Mouse (Mus musculus): ENCODE data around the gene Vmn1r137. TPM values are rescaled to one million over a fixed set of nuclear protein-coding genes. Genes with fewer than 3 reads are reported as not detected.

The Vmn1r137 gene
- polyA plus RNA-seq (2014; fragmentation: Illumina TruSeq; extraction: RNeasy Lipid Tissue Mini Kit (QIAGEN cat#74804); ENCODE audit: low read depth, low replicate concordance): not detected

DNA sequence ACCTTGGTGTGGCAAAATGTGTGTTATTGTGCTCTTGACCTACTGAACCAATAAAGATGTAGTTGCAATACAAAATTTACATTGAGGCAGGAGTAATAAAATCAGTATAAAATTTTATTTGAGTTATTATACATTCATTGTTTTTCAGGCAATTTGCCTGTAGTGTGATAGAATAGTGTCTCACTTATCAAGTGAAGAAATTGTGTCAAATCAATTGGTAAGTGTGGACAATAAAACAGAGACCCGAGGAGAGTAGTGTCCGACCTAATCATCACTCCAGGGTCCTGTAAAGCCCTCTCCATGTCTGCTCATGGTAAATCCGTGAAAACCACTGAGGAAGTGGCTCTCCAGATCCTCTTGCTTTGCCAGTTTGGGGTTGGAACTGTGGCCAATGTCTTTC lies at the start of gene Vmn1r137:
Vmn1r137 (plus strand) TSS at position 301 of the 400 bp plus-strand sequence.

DNA sequence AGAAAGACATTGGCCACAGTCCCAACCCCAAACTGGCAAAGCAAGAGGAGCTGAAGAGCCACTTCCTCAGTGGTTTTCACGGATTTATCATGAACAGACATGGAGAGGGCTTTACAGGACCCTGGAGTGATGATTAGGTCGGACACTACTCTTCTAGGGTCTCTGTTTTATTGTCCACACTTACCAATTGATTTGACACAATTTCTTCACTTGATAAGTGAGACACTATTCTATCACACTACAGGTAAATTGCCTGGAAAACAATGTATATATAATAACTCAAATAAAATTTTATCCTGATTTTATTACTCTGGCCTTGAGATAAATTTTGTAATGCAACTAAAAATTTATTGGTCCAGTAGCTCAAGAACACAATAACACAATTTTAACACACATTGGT lies 34.4 kb downstream of the Vmn1r137 start, which contains the start of gene Vmn1r138:
Vmn1r138 (minus strand) TSS at position 101 of the 400 bp plus-strand sequence.

Other genes with a start within 250 kb of the Vmn1r137 start
- not detected for gene Gm4175, start 233.1 kb upstream of the Vmn1r137 start, polyA plus RNA-seq (2014; fragmentation: Illumina TruSeq; extraction: RNeasy Lipid Tissue Mini Kit (QIAGEN cat#74804); ENCODE audit: low read depth, low replicate concordance)
- not detected for gene Gm4177, start 197.9 kb upstream of the Vmn1r137 start, polyA plus RNA-seq (2014; fragmentation: Illumina TruSeq; extraction: RNeasy Lipid Tissue Mini Kit (QIAGEN cat#74804); ENCODE audit: low read depth, low replicate concordance)
- not detected for gene Vmn1r135, start 162.2 kb upstream of the Vmn1r137 start, polyA plus RNA-seq (2014; fragmentation: Illumina TruSeq; extraction: RNeasy Lipid Tissue Mini Kit (QIAGEN cat#74804); ENCODE audit: low read depth, low replicate concordance)
- gene Gm5725, start 150.3 kb upstream of the Vmn1r137 start, polyA plus RNA-seq (2014; fragmentation: Illumina TruSeq; extraction: RNeasy Lipid Tissue Mini Kit (QIAGEN cat#74804); ENCODE audit: low read depth, low replicate concordance): not detected
- gene Gm5891, start 73.3 kb upstream of the Vmn1r137 start, polyA plus RNA-seq (2014; fragmentation: Illumina TruSeq; extraction: RNeasy Lipid Tissue Mini Kit (QIAGEN cat#74804); ENCODE audit: low read depth, low replicate concordance): not detected
- gene Vmn1r138, start 34.3 kb downstream of the Vmn1r137 start, polyA plus RNA-seq (2014; fragmentation: Illumina TruSeq; extraction: RNeasy Lipid Tissue Mini Kit (QIAGEN cat#74804); ENCODE audit: low read depth, low replicate concordance): not detected
- not detected for gene Gm6176, start 61.7 kb downstream of the Vmn1r137 start, polyA plus RNA-seq (2014; fragmentation: Illumina TruSeq; extraction: RNeasy Lipid Tissue Mini Kit (QIAGEN cat#74804); ENCODE audit: low read depth, low replicate concordance)
- gene Vmn1r139, start 74.5 kb downstream of the Vmn1r137 start, polyA plus RNA-seq (2014; fragmentation: Illumina TruSeq; extraction: RNeasy Lipid Tissue Mini Kit (QIAGEN cat#74804); ENCODE audit: low read depth, low replicate concordance): not detected
- not detected for gene Gm16451, start 123.7 kb downstream of the Vmn1r137 start, polyA plus RNA-seq (2014; fragmentation: Illumina TruSeq; extraction: RNeasy Lipid Tissue Mini Kit (QIAGEN cat#74804); ENCODE audit: low read depth, low replicate concordance)
- gene Gm10666, start 140.2 kb downstream of the Vmn1r137 start, polyA plus RNA-seq (2014; fragmentation: Illumina TruSeq; extraction: RNeasy Lipid Tissue Mini Kit (QIAGEN cat#74804); ENCODE audit: low read depth, low replicate concordance): not detected
- gene Vmn1r142, start 169.4 kb downstream of the Vmn1r137 start, polyA plus RNA-seq (2014; fragmentation: Illumina TruSeq; extraction: RNeasy Lipid Tissue Mini Kit (QIAGEN cat#74804); ENCODE audit: low read depth, low replicate concordance): not detected
- gene Vmn1r143, start 194.8 kb downstream of the Vmn1r137 start, polyA plus RNA-seq (2014; fragmentation: Illumina TruSeq; extraction: RNeasy Lipid Tissue Mini Kit (QIAGEN cat#74804); ENCODE audit: low read depth, low replicate concordance): not detected
- not detected for gene Gm8653, start 206.7 kb downstream of the Vmn1r137 start, polyA plus RNA-seq (2014; fragmentation: Illumina TruSeq; extraction: RNeasy Lipid Tissue Mini Kit (QIAGEN cat#74804); ENCODE audit: low read depth, low replicate concordance)
- not detected for gene Gm8453, start 234.9 kb downstream of the Vmn1r137 start, polyA plus RNA-seq (2014; fragmentation: Illumina TruSeq; extraction: RNeasy Lipid Tissue Mini Kit (QIAGEN cat#74804); ENCODE audit: low read depth, low replicate concordance)